Mouse (Mus musculus): ENCODE measurements at regions not wholly inside any gene's neighbourhood (a gene's known extent, or its start where the extent isn't known, plus 50 kb on each side); places are given as distances from the start of the nearest gene placed in this dataset.
A peak's percentile ranks its signal among the peaks of the same experiment; 100 is the strongest.

DNA sequence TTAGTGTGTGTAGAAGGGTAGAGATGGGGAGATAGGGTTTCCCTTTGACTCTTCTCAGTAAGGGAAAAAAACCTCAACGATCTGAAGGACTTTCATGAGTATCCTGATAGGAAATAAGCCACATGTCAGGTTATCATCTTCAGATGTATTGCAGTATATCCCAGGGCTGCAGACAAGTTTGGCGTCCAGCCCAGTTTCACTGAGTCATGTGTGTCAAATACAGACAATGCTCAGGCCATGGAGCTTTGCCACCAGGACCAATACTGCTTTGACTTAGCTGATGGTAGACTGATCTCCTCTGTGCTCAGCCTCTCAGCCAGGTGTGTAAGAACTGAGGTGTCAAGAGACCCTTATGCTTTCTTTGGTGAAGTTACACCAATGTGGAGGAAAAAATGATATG lies 62.9 kb downstream of the Cst10 start:
- peak; percentile 21 to 22 for DNase-seq (ENCODE audit: low spot score in 2 of 2)

DNA sequence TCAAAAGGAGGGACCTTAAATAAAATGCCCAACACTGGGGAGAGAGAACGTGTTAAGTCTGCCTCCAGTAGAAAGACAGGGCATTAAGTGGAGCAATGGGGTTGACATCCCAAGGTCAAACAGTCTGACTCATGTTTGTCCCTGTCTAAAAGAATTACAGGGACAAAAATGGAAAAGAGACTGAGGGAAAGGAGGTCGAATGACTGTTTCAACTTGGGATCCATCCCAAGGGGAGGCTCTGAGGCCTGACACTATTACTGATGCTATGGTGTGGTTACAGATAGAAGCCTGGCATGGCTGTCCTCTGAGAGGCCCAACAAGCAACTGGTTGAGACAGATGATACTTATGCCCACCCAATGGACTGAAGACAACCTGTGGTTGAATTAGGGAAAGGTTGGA lies 67.6 kb downstream of the Cst10 start:
- DNase-seq (ENCODE audit: low spot score in 2 of 2), result no peak

GRCm38 (mm10) chr2:149493280-149493988 lies 88.6 kb downstream of the Cst10 start:
- DNase-seq (ENCODE audit: low spot score in 2 of 2), result no peak

GRCm38 (mm10) chr2:149512870-149513269 lies 108.0 kb downstream of the Cst10 start:
- DNase-seq (ENCODE audit: low spot score in 2 of 2), result no peak

GRCm38 (mm10) chr2:149524424-149524823 lies 119.6 kb downstream of the Cst10 start:
- DNase-seq (ENCODE audit: low spot score in 2 of 2), result no peak

- DNase-seq (ENCODE audit: low spot score in 2 of 2), result peak; percentile 35 to 48
Observed at GRCm38 (mm10) chr2:149542837-149543236, 138.0 kb downstream of the Cst10 start.

- no peak for DNase-seq (ENCODE audit: low spot score in 2 of 2)
Observed at GRCm38 (mm10) chr2:149545708-149546107, 140.9 kb downstream of the Cst10 start.

DNA sequence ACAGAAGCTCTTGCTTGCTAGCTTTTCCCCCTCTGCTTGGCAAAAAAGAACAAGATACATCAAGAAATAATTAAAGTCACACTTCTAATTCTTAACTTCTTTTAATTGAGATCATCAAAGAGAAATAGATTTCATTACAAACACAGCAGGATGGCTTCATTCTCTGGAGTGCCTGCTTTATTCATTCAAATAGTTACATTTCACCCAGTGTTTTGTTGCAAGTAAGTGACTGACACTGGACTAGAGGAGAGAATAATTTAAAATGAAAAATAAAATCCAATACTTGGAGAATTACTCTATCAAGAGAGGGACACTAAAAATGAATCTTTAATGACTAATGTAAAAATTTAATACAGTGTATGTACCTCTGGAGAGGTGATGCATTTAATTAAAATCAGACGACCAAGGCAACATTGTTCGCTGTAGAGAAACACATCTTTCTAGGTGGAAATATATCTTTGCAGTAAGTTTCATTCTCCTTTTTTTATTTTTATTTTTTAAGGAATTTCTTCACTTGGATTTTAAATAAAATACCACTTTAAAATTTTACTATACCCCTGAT lies 141.9 kb downstream of the Cst10 start:
- DNase-seq (ENCODE audit: low spot score in 2 of 2), result no peak

DNA sequence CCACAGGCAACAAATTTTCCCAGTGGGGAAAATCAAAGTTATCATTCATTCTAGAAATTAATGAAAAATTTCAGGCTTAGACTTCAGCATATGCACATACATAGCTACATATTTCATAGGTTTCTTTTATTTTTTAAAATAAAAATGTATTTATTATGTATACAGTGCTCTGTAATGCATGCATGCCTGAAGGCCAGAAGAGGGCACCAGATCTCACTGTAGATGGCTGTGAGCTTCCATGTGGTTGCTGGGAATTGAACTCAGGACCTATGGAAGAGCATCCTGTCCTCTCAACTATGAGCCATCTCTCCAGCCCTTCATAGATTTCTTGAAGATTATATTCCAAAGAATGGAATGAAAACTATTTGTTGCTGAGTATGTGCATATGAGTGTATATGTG lies 150.4 kb downstream of the Cst10 start:
- DNase-seq (ENCODE audit: low spot score in 2 of 2), result no peak

GRCm38 (mm10) chr2:149573773-149574172 lies 168.9 kb downstream of the Cst10 start:
- no peak for DNase-seq (ENCODE audit: low spot score in 2 of 2)

- DNase-seq (ENCODE audit: low spot score in 2 of 2), result no peak
Observed at GRCm38 (mm10) chr2:149602581-149602980, 197.7 kb downstream of the Cst10 start.

GRCm38 (mm10) chr2:149613381-149613780 lies 208.5 kb downstream of the Cst10 start:
- DNase-seq (ENCODE audit: low spot score in 2 of 2), result no peak

GRCm38 (mm10) chr2:149614078-149614939 lies 209.5 kb downstream of the Cst10 start:
- DNase-seq (ENCODE audit: low spot score in 2 of 2), result peak; percentile 29 to 33

DNA sequence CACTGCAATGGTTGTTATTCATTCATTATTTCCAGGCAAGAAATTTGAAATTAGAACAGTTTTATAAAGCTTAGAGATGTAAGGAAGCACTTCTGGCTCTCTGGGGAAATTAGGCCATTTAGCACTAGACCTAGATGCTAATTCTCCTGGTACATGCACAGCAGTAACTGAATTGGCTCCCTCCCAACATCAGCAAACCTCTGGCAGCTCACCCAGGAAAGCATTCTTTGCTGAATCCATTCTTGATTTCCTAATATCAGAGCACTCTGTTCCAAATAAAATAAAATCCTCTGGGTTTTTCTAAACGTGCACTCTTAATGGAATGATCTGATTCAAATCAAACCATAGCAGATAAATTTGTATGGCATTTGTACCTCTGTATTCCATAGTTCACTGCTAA lies 203.4 kb upstream of the Syndig1 start:
- DNase-seq (ENCODE audit: low spot score in 2 of 2), result peak; percentile 34 to 35

DNA sequence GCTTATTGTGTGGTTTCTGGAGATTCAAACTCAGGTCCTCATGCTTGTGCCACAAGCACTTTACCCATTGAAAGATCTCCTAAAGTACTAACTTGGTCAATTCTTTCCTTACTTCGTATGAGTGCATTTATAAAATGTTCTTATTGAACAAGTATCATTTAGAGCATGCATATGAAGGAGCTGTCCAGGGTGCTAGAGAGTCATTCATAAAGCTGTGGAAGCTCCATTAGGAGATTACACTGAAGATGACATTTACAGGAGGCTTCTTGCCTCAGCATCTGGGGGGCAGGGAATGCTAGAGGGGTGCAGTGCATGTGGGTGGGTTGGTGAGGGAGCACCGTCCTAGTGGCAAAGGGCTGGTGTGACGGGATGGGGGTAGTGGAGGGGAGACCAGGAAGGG lies 187.8 kb upstream of the Syndig1 start:
- DNase-seq (ENCODE audit: low spot score in 2 of 2), result no peak

GRCm38 (mm10) chr2:149651829-149652228 lies 177.2 kb upstream of the Syndig1 start:
- DNase-seq (ENCODE audit: low spot score in 2 of 2), result no peak

GRCm38 (mm10) chr2:149661086-149661485 lies 167.9 kb upstream of the Syndig1 start:
- DNase-seq (ENCODE audit: low spot score in 2 of 2), result no peak

DNA sequence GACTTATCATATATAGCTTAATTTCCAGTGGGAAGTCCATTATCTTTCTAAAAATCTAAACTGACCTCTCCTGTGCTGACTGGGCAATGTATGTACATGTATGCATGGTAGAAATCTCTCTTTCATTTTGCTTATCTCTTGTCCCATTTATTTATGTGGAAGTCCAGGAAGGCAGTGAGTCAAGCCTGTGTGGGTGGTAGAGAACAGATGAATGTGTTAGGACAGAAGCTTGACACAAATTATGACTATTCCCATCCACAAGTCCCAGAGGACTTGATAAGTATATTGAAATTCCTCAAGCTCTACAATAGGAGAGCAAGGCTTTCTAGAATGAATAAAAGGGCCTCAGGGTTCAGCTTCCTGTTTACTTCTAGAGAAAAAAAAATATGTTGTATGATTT lies 164.6 kb upstream of the Syndig1 start:
- no peak for DNase-seq (ENCODE audit: low spot score in 2 of 2)

DNA sequence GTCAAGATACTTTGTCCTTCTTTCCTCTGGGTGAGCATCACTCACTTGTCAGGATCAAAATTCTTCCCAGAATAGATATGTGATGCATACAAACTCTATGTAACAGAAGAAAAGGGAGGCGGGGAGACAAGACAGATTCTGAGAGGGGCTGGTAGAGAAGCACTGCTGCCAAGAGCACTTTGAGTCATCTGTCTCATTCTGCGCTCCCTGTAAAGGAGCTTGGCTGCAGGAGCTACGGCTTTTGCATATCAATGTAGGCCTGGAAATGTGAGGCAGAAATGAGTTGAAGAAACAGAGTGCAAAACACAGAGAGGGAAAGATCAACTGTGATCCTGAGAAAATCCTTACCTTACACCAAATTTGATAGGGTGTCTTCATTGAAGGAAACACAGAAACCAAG lies 162.6 kb upstream of the Syndig1 start:
- DNase-seq (ENCODE audit: low spot score in 2 of 2), result peak; percentile 64 to 74

DNA sequence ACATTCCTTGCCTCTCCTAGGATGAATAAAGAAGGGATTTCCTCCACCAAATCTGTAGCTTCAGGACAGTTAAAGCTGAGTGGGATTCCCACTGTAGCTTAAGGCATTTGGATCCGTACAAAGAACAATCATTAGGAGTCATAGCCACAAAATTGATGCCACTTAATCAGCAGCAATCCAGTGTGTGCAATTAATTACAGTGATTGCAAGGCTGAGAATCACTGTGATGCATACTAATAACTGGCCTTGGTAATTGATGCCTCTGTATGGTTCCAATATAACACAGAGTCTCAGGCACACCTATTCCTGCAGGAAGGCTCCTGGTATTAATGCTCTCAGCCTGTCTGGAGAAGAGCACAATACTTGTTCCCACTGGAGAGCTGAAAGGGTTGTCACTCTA lies 157.1 kb upstream of the Syndig1 start:
- DNase-seq (ENCODE audit: low spot score in 2 of 2), result no peak

- peak; percentile 60 for DNase-seq (ENCODE audit: low spot score in 2 of 2)
Observed at GRCm38 (mm10) chr2:149679822-149680459, 149.1 kb upstream of the Syndig1 start.

DNA sequence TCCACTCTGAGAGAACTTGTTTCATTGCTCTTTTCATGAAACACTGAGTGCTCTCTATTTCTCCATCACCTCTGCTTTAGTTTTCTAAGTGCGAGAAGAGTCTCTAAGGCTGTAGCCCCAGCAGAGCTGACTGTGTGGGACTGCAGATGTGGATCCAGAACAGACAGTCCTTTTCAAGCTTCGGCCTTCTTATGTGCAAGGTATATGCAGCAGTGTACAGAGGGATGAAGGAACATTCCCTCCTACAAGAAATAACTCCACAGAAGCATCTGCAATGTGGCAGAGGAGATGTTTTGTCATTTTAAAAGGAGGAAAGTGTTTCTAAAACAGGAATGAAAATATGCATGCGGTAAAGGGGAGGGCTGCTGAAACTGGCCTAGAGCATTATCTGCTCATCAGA lies 106.7 kb upstream of the Syndig1 start:
- no peak for DNase-seq (ENCODE audit: low spot score in 2 of 2)
